Mouse (Mus musculus): ENCODE data around the gene Hoxd11. TPM values are rescaled to one million over a fixed set of nuclear protein-coding genes. Genes with fewer than 3 reads are reported as not detected.

The Hoxd11 gene
- polyA plus RNA-seq (2012; rRNA removed) = 0.24 TPM in 1 of 2 replicates, not detected in the other

DNA sequence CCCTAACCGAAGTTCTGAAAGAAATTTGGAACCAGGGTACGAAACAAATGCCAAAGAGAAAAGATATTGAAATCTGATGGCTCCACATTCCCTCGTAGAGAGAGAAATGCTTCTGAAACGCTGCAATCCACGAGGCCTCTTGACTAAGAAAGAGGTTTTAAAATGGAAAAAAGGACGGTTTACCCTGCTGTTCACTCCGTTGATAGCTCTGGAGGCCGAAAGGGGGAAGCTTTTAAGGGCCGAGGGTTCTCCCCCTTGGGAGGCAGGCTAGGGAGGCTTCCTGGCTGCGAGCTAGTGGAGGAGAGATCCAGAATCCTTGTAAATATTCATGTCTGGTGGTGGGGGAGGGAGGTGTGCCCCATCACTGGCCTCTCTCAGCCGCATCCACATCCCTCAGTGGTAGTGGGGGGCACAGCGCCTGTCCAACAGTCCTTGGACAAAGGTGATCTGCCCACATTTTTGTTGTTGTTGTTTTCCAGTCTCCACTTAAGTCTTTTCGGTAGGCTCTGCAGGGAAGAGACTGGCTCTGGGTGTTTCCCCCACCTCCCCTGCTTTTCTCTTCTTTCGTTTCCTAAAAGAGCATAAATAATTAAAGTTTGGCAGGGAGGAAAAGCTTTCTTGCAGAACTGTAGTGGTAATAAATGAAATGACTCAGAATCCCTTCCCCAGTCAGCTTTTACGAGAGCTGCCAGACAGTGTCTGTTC is at the start of gene Hoxd11:
Gene Hoxd11, plus strand, starts transcription at position 667 of the 705 bp plus-strand sequence.
- no peak within 1 kb of the TSS for H3K4me3 ChIP-seq (replicated peaks; ENCODE audit: extremely low read depth, low read depth, low read length)
- 5% methylated on average over 15 of the region's 15 CpGs for WGBS
- no peaks in the 10 kb centered on the region for H3K4me1 ChIP-seq (ENCODE audit: control insufficient read depth, insufficient read depth, low read length)
- TF ChIP-seq POLR2A (IDR thresholded peaks at IDR 0.05; ENCODE audit: borderline replicate concordance, extremely low read depth, low read depth, low read length) = no peak
- TF ChIP-seq CTCF (IDR thresholded peaks at IDR 0.05; ENCODE audit: insufficient read depth, low read length) = no peak
- DNase-seq = no peak

- 65% methylated on average over 4 of the region's 4 CpGs for WGBS
- no peak overlapping the region for H3K4me3 ChIP-seq (replicated peaks; ENCODE audit: extremely low read depth, low read depth, low read length)
- TF ChIP-seq CTCF (IDR thresholded peaks at IDR 0.05; ENCODE audit: insufficient read depth, low read length) (no peak), POLR2A (IDR thresholded peaks at IDR 0.05; ENCODE audit: borderline replicate concordance, extremely low read depth, low read depth, low read length) (no peak)
- no peak for DNase-seq
- H3K4me1 ChIP-seq (ENCODE audit: control insufficient read depth, insufficient read depth, low read length) = no peaks in the 10 kb centered on the region
Observed at GRCm38 (mm10) chr2:74635412-74635811, 43.9 kb upstream of the Hoxd11 start.

DNA sequence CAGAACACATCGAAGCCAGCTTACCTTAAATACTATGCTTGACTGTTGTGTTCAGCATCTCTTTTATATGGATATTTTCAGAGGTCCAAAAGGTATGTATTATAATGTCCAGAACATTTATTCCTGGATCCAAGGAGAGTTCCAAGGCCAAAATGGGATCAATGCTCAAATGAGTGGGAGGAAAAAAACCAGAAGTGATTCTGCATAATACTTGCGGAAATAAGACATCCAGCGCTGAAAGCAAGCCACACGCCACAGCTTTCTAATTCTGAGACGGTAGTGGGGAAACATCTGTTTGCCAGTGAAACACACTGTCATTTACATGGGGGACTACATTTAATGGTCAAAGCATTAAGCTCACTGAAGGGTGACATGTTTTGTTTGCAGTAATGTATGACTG is 36.9 kb upstream of the Hoxd11 start:
- TF ChIP-seq CTCF (IDR thresholded peaks at IDR 0.05; ENCODE audit: insufficient read depth, low read length) (no peak), POLR2A (IDR thresholded peaks at IDR 0.05; ENCODE audit: borderline replicate concordance, extremely low read depth, low read depth, low read length) (no peak)
- DNase-seq = no peak
- 64% methylated on average over 5 of the region's 5 CpGs for WGBS
- Histone ChIP-seq H3K4me1 (ENCODE audit: control insufficient read depth, insufficient read depth, low read length) (no peaks in the 10 kb centered on the region), H3K4me3 (replicated peaks; ENCODE audit: extremely low read depth, low read depth, low read length) (no peak overlapping the region)

- Histone ChIP-seq H3K4me1 (ENCODE audit: control insufficient read depth, insufficient read depth, low read length) (no peaks in the 10 kb centered on the region), H3K4me3 (replicated peaks; ENCODE audit: extremely low read depth, low read depth, low read length) (no peak overlapping the region)
- DNase-seq = no peak
- TF ChIP-seq POLR2A (IDR thresholded peaks at IDR 0.05; ENCODE audit: borderline replicate concordance, extremely low read depth, low read depth, low read length) (no peak), CTCF (IDR thresholded peaks at IDR 0.05; ENCODE audit: insufficient read depth, low read length) (no peak)
- 71% methylated on average over 3 of the region's 3 CpGs for WGBS
Observed at GRCm38 (mm10) chr2:74645631-74646030, 33.7 kb upstream of the Hoxd11 start.

DNA sequence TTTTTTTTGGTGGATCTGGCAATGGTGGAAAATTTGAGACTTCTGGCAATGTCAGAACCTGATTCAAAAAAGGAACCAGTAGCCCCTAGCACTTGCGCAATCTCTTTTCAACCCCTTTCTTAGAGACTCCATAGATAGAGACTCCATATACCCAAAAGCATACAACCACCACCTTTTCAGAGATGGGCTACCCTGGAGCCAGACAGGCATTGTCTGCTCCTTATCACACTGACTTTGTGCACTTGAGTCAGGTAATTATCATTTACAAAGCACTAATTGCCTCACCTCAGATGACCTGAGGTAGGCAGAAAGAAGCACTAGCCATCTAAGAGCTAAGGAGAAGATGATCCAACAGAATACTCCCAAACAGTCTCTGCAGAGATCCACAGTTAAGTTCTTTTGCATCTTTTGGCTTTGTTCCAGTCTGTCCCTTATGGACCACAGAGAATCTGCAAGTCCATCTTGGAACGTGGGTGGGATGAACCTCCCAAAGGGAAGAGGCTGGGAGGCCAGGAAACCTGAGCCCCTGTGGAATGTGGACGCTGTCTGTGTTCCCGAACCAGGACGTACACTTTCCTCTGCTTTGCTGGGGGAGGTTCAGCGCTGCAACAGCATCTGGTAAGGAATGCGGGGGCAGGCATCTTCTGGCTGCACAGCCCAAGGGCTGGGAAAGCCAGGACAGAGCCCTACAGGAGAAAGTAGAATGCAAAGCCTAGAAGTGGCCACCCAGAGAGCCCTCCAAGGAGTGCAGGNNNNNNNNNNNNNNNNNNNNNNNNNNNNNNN is 32.1 kb upstream of the Hoxd11 start:
- WGBS = 21% methylated on average over 7 of the region's 7 CpGs

DNA sequence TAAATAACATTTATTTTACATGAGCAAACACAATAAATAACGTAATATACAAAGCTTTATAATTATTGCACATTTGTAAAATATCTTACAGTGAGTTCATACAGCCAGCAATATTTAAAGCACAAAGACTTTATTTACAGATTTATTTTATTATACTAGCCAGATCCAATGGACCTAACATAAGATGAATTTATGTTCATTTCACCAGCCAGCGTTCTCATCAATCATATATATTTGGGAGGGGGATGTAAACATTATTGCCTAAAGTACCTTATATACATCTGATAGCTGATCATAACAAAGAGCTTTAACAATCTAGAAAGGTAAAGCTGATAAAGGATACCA is 26.4 kb upstream of the Hoxd11 start:
- 38% methylated on average over 2 of the region's 2 CpGs for WGBS
- TF ChIP-seq POLR2A (IDR thresholded peaks at IDR 0.05; ENCODE audit: borderline replicate concordance, extremely low read depth, low read depth, low read length) = no peak
- TF ChIP-seq CTCF (IDR thresholded peaks at IDR 0.05; ENCODE audit: insufficient read depth, low read length) = no peak
- Histone ChIP-seq H3K4me3 (replicated peaks; ENCODE audit: extremely low read depth, low read depth, low read length) (no peak overlapping the region), H3K4me1 (ENCODE audit: control insufficient read depth, insufficient read depth, low read length) (no peaks in the 10 kb centered on the region; the same call in 1 of the 2 replicates)
- no peak for DNase-seq

More for the DNA sequence above, 32.1 kb upstream of the Hoxd11 start:
- no peaks in the 10 kb centered on the region for H3K4me1 ChIP-seq (ENCODE audit: control insufficient read depth, insufficient read depth, low read length)
- DNase-seq = no peak
- H3K4me3 ChIP-seq (replicated peaks; ENCODE audit: extremely low read depth, low read depth, low read length) = no peak overlapping the region
- TF ChIP-seq POLR2A (IDR thresholded peaks at IDR 0.05; ENCODE audit: borderline replicate concordance, extremely low read depth, low read depth, low read length) (no peak), CTCF (IDR thresholded peaks at IDR 0.05; ENCODE audit: insufficient read depth, low read length) (no peak)

DNA sequence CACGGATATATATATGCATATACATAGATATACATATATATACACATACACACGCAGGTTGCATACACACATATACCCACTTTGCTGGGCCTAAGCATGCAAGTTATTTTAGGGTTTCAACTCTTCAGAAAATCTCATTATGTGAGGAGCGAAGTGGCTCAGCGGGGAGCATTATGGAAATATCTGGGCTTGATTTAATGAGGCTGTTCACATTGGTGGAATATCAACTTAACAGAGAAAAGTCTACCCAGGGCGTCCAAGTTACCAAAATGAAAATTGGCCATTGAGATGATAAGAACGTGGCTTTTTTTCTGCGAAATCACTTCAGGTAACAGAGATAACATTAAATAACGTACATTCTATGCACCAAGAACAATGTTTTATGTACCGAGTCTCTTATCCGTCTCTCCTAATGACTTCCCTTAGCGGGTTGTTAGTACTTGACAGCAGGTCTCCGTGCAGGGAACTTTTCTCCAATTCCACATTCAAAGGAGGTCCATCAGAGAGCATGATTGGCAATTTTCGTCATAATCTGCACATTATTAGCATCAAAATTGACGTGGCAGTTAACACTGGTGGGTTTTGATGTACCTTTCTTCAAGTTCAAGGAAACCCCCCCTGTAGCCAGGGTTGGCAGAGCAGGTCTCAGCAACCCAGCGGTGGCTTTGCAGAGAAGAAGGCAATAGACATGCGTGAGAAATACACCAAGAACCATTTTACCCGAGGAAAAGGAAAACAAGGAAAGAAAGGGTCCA is 25.4 kb upstream of the Hoxd11 start:
- H3K4me3 ChIP-seq (replicated peaks; ENCODE audit: extremely low read depth, low read depth, low read length) = no peak overlapping the region
- H3K4me1 ChIP-seq (ENCODE audit: control insufficient read depth, insufficient read depth, low read length) = no peaks in the 10 kb centered on the region; the same call in 1 of the 2 replicates
- DNase-seq = no peak
- TF ChIP-seq POLR2A (IDR thresholded peaks at IDR 0.05; ENCODE audit: borderline replicate concordance, extremely low read depth, low read depth, low read length) = no peak
- TF ChIP-seq CTCF (IDR thresholded peaks at IDR 0.05; ENCODE audit: insufficient read depth, low read length) = no peak
- 18% methylated on average over 17 of the region's 17 CpGs for WGBS

GRCm38 (mm10) chr2:74654743-74655419 is 24.5 kb upstream of the Hoxd11 start:
- no peak for TF ChIP-seq CTCF (IDR thresholded peaks at IDR 0.05; ENCODE audit: insufficient read depth, low read length)
- TF ChIP-seq POLR2A (IDR thresholded peaks at IDR 0.05; ENCODE audit: borderline replicate concordance, extremely low read depth, low read depth, low read length) = no peak
- no peak overlapping the region for H3K4me3 ChIP-seq (replicated peaks; ENCODE audit: extremely low read depth, low read depth, low read length)
- WGBS = 8% methylated on average over 20 of the region's 20 CpGs
- no peak for DNase-seq
- H3K4me1 ChIP-seq (ENCODE audit: control insufficient read depth, insufficient read depth, low read length) = no peaks in the 10 kb centered on the region; the same call in 1 of the 2 replicates

GRCm38 (mm10) chr2:74655420-74655781 is 24.0 kb upstream of the Hoxd11 start:
- TF ChIP-seq POLR2A (IDR thresholded peaks at IDR 0.05; ENCODE audit: borderline replicate concordance, extremely low read depth, low read depth, low read length) = no peak
- TF ChIP-seq CTCF (IDR thresholded peaks at IDR 0.05; ENCODE audit: insufficient read depth, low read length) = no peak

More at GRCm38 (mm10) chr2:74655420-74655781, 24.0 kb upstream of the Hoxd11 start:
- H3K4me1 ChIP-seq (ENCODE audit: control insufficient read depth, insufficient read depth, low read length) = no peaks in the 10 kb centered on the region; the same call in 1 of the 2 replicates
- DNase-seq = no peak
- 2% methylated on average over 44 of the region's 47 CpGs for WGBS
- no peak overlapping the region for H3K4me3 ChIP-seq (replicated peaks; ENCODE audit: extremely low read depth, low read depth, low read length)
